Mouse (Mus musculus) stomach, postnatal 0 days (tissue): ENCODE data around the gene Pou4f1. TPM values are rescaled to one million over a fixed set of nuclear protein-coding genes. Genes with fewer than 3 reads are reported as not detected.

Source experiments
- ATAC-seq: fragments of 200-750 bp; cut with Nextera tagmentation; 2 replicates; pipeline ENCODE4 v1.8.0; 2017; ENCODE audit not compliant: low FRiP score, low TSS enrichment
- DNase-seq: peaks from one replicate; pipeline ENCODE4 v3.0.0-alpha.2; 2016; ENCODE audit warnings: low spot score
- H3K27ac ChIP-seq: fragments of 300-500 bp; sonication (generic); replicated peaks from 2 replicates; pipeline ENCODE4 v1.5.1; 2014; ENCODE audit warnings: mild to moderate bottlenecking, control low read depth
- H3K27me3 ChIP-seq: fragments of 300-500 bp; sonication (generic); 2 replicates; pipeline ENCODE4 v1.6.1; 2014; ENCODE audit warnings: low read length; ENCODE audit not compliant: control insufficient read depth, insufficient read depth
- H3K36me3 ChIP-seq: fragments of 300-500 bp; sonication (generic); 2 replicates; pipeline ENCODE4 v1.6.1; 2014; ENCODE audit warnings: low read length, mixed read lengths; ENCODE audit not compliant: control insufficient read depth, insufficient read depth
- H3K4me1 ChIP-seq: fragments of 300-500 bp; sonication (generic); replicated peaks from 2 replicates; pipeline ENCODE4 v1.6.1; 2014; ENCODE audit warnings: antibody characterized with exemption; ENCODE audit not compliant: control insufficient read depth, insufficient read depth
- H3K4me2 ChIP-seq: fragments of 300-500 bp; sonication (generic); replicated peaks from 2 replicates; pipeline ENCODE4 v1.6.1; 2014; ENCODE audit warnings: low read depth, mild to moderate bottlenecking, control low read depth, moderate library complexity
- H3K4me3 ChIP-seq: fragments of 300-500 bp; sonication (generic); 2 replicates; pipeline ENCODE4 v1.5.1; 2014; ENCODE audit warnings: low read depth, low read length, control low read depth
- H3K9ac ChIP-seq: fragments of 300-500 bp; sonication (generic); 2 replicates; pipeline ENCODE4 v1.6.1; 2014; ENCODE audit warnings: mild to moderate bottlenecking, low read length, control low read depth, mixed read lengths
- H3K9me3 ChIP-seq: fragments of 300-500 bp; sonication (generic); 2 replicates; pipeline ENCODE4 v1.6.1; 2016; ENCODE audit warnings: low read length; ENCODE audit not compliant: control insufficient read depth
- CTCF ChIP-seq: IDR thresholded peaks from 2 replicates; pipeline ENCODE4 v1.5.1; 2016; ENCODE audit warnings: antibody characterized with exemption, low read depth, mild to moderate bottlenecking, moderate library complexity
- EP300 ChIP-seq: optimal IDR thresholded peaks from 2 replicates; pipeline ENCODE3; 2016; ENCODE audit warnings: antibody characterized with exemption
- WGBS: fragments of 180-500 bp; shearing (Covaris S2); extraction: QIAGEN DNeasy Blood & Tissue Kit; methylation state at CpG from one replicate; pipeline ENCODE4 v1.1.7; 2014; 5-methylcytosine and 5-hydroxymethylcytosine counted together
- polyA plus RNA-seq: library from polyadenylated mRNA; unstranded; fragments of >200 nt; fragmentation: Nextera tagmentation; extraction: Ambion mirVana; gene quantifications from 2 replicates; pipeline ENCODE4 v1.2.1, GENCODE M21; 2015

The Pou4f1 gene
- polyA plus RNA-seq, 1 experiment from 2014 or later, result 0.19 TPM

DNA sequence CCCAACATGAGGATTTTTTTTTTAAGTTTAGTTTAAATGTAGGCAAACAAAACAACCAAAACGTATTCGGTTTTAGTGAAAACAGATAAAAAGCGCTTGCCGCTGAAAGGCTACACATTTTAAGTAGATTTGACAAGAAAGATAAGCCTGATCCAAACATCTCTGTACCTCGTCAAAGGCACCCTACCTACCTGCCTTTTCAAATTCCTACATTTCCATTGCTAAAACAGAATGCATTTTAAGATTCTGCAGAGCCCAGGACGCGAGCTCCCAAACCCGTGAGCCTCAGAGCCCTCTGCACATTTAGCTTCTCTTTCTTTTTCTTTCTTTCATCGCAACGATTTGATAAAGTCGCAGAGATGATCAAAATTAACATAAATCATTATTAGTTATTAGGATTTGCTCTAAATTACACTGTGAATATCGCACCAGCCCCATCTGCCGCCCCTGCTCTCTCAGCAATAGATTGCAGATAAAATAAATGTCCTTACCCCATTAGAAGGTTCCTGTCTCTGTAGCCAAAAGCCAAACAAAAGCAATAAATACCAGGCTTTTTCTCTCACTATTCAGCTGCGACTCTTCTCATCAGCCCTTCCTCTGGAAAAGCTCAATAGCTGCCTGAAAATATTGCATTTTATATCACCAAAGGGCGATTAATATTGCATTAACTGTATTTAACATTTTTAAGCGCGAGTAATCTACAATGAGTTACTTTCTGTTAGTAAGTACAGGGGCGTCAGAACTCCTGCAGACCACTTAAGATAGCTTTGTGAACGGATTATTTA is 8.9 kb downstream of the Pou4f1 start:
- Histone ChIP-seq H3K4me3 (no peak overlapping the region), H3K27me3 (peaks cover 28% of the 10 kb centered on the region; the same call in 1 of the 2 replicates), H3K27ac (no peak overlapping the region), H3K4me1 (no peaks in the 10 kb centered on the region), H3K36me3 (no peaks in the 10 kb centered on the region), H3K9ac (no peak overlapping the region), H3K4me2 (no peak overlapping the region), H3K9me3 (no peaks in the 10 kb centered on the region)
- DNase-seq, result no peak
- ATAC-seq, result no peak
- TF ChIP-seq EP300, result no peak
- no peak for TF ChIP-seq CTCF
- WGBS, result 3% methylated on average over 19 of the region's 19 CpGs

DNA sequence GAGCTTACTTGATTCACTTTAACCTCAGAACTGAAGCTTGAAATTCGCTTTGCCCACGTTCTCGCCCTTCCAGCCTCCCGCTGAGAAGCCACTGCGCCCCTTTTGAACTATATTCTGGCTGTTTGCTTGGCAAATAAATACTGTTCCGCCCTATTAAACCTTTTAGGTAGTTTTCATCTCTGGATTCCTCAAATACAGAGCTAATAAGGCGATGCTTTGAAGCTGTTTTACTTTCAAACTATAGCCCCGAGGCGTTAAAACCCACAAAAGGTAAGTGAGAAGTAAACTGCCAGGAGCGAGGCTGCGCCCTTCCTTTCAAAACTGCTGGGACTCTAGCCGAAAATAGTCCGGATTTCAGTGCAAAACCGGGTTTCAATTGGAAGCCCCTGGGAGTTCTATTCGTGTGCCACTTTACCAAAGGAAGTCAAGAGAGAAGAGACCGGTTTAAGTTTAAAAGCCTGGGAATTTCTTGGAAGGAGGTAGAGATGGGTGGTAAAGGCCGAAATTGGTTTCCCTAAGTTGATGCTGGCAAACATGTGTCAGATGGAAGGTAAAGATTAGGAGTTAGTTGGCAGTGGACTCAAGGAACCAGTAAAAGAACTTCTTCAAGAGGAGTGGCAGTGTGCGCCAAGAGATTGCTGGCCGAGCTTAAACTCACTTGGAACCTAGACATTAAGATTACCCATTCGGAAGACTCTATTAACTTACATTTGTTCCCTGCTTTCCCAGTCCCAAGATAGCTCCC is 9.7 kb downstream of the Pou4f1 start:
- H3K4me3 ChIP-seq, result no peak overlapping the region
- H3K36me3 ChIP-seq, result no peaks in the 10 kb centered on the region
- H3K9me3 ChIP-seq, result no peaks in the 10 kb centered on the region
- H3K4me2 ChIP-seq, result no peak overlapping the region
- no peak for DNase-seq
- no peak overlapping the region for H3K9ac ChIP-seq
- no peak overlapping the region for H3K27ac ChIP-seq
- peaks cover 22% of the 10 kb centered on the region; the same call in 1 of the 2 replicates for H3K27me3 ChIP-seq
- WGBS, result 3% methylated on average over 20 of the region's 20 CpGs
- no peaks in the 10 kb centered on the region for H3K4me1 ChIP-seq
- no peak for ATAC-seq
- TF ChIP-seq EP300 (no peak), CTCF (no peak)

DNA sequence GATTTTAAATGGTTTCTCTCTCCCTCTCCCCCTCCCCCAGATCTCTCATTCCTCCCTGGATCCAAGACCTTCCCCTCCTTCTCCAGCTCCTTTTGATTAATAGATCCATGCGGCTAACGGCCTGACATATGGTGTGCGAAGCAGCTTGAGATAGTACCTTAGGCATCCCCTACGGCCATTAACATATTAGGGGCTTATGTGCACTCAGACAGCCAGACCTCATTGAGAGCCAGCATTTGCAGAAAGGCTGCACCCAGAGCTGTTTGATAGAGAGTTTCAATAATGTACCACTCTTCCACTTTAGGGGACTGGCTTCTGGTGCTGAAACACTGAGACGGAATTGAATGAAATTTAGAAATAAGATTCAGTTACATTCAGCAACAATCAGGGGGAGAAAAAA is 10.8 kb downstream of the Pou4f1 start:
- 6% methylated on average over 5 of the region's 5 CpGs for WGBS
- Histone ChIP-seq H3K4me1 (no peaks in the 10 kb centered on the region), H3K9me3 (no peaks in the 10 kb centered on the region), H3K4me3 (no peak overlapping the region), H3K36me3 (no peaks in the 10 kb centered on the region), H3K9ac (no peak overlapping the region), H3K4me2 (no peak overlapping the region), H3K27ac (no peak overlapping the region), H3K27me3 (peaks cover 20% of the 10 kb centered on the region; the same call in 1 of the 2 replicates)
- ATAC-seq (no peak), DNase-seq (no peak)
- TF ChIP-seq EP300 (no peak), CTCF (no peak)

DNA sequence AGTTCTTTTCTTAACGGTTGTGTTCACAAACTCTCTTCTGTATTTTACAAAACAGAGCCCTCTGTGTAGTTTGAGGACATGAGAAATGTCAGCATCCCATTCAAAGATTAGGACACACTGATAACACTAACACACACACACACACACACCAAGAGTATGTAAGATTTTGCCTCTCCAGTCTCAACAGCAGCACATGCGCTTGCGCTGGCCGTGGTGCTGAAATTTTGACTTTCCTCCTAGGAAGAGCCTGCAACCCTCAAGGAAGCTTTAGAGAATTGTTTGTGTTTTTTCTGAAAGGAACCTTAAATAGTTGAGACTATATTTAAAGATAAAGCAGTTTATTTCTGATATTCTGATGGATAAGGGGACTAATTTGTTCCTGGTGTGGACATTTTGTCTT is 14.0 kb downstream of the Pou4f1 start:
- DNase-seq (peak; percentile 75), ATAC-seq (no peak)
- no peaks in the 10 kb centered on the region for H3K36me3 ChIP-seq
- no peak for TF ChIP-seq EP300
- TF ChIP-seq CTCF, result no peak
- H3K27me3 ChIP-seq, result peaks cover 8% of the 10 kb centered on the region; the same call in 1 of the 2 replicates
- no peak overlapping the region for H3K4me3 ChIP-seq
- H3K27ac ChIP-seq, result no peak overlapping the region
- no peaks in the 10 kb centered on the region for H3K9me3 ChIP-seq
- no peaks in the 10 kb centered on the region for H3K4me1 ChIP-seq
- H3K4me2 ChIP-seq, result no peak overlapping the region
- WGBS, result 11% methylated on average over 4 of the region's 4 CpGs
- no peak overlapping the region for H3K9ac ChIP-seq

DNA sequence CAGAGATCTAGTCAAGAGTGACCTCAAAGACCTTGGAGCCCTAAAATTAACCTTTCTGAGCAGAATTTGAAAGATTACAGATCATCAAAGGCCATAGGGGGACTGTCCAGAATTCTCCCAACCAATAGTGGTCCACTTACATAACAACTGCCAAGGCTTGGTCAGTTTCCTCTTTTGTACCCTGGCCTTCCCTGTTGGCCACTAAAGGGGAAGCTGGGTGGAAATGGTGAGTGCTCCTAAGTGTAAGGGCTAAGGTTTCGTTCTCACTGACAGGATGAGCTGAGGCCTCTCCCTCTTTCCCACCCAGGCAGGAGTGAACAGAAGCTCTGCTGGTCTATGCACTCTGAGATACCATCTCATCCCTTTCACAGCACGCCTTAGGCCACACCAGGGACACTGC is 33.5 kb downstream of the Pou4f1 start:
- no peak for DNase-seq
- no peaks in the 10 kb centered on the region for H3K36me3 ChIP-seq
- TF ChIP-seq EP300 (no peak), CTCF (no peak)
- ATAC-seq, result no peak
- WGBS, result 48% methylated on average over 2 of the region's 2 CpGs
- H3K4me2 ChIP-seq, result no peak overlapping the region
- H3K9me3 ChIP-seq, result no peaks in the 10 kb centered on the region
- H3K4me1 ChIP-seq, result no peaks in the 10 kb centered on the region
- no peak overlapping the region for H3K4me3 ChIP-seq
- no peak overlapping the region for H3K27ac ChIP-seq
- H3K27me3 ChIP-seq, result no peaks in the 10 kb centered on the region
- H3K9ac ChIP-seq, result no peak overlapping the region

DNA sequence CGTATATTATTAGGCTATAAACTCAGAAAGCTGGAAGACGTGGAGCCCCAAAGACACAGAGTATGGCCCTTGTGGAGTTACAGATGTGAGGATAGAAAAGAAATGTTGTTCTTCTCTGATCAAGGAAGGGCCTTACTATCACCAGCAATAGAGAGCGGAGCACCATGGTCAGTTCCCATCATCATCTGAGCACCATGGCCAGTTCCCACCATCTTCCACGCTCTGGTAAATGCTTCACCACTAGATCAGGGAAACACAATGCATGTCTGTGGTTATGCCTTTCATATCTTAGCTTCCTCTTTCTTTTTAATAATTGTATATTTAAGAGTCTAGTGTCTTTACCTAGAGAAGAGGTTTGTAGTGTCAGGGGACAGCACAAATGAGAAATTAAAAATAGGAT is 37.0 kb downstream of the Pou4f1 start:
- H3K27ac ChIP-seq, result no peak overlapping the region
- DNase-seq, result no peak

More for the DNA sequence above, 37.0 kb downstream of the Pou4f1 start:
- no peaks in the 10 kb centered on the region for H3K4me1 ChIP-seq
- no peak overlapping the region for H3K9ac ChIP-seq
- no peak for ATAC-seq
- TF ChIP-seq CTCF (no peak), EP300 (no peak)
- no peak overlapping the region for H3K4me2 ChIP-seq
- 65% methylated on average over 4 of the region's 4 CpGs for WGBS
- H3K27me3 ChIP-seq, result no peaks in the 10 kb centered on the region
- no peaks in the 10 kb centered on the region for H3K36me3 ChIP-seq
- H3K9me3 ChIP-seq, result no peaks in the 10 kb centered on the region
- H3K4me3 ChIP-seq, result no peak overlapping the region
